23 mouse cellular contexts compared by ENCODE assay signal in genomic region chr2:68926913-68927790, GRCm38 (mm10).
DNase-seq lines count a peak whose midpoint lies in the region; ATAC-seq and TF ChIP-seq lines count a peak whose summit lies in the region.
"Had no signal": no experiment of that assay in that cellular context is flagged by ENCODE, and none has a peak within 500 bp of the region (broad histone marks: within the 10 kb centered on the region; RNA-seq: fewer than 3 reads in every experiment).

No protein-coding gene starts in this region.

- no peak overlapping the region for H3K4me2 ChIP-seq in embryonic facial prominence, embryonic 14.5 days (ENCODE audit: low read depth, low read length)
- no peak overlapping the region for H3K4me2 ChIP-seq in kidney, embryonic 15.5 days
- H3K4me2 ChIP-seq: forebrain, embryonic 12.5 days; limb, embryonic 15.5 days; liver, embryonic 15.5 days had no signal

- H3K27ac ChIP-seq in embryonic facial prominence, embryonic 14.5 days (replicated peaks; ENCODE audit: low read depth, low read length) = no peak overlapping the region
- no peak overlapping the region for H3K27ac ChIP-seq in embryonic facial prominence, embryonic 10.5 days (replicated peaks)
- H3K27ac ChIP-seq in kidney, embryonic 15.5 days = no peak overlapping the region
- no peak overlapping the region for H3K27ac ChIP-seq in ES-E14 (ENCODE audit: insufficient read depth, low read depth, low read length, poor library complexity, severe bottlenecking)
- H3K27ac ChIP-seq: forebrain, embryonic 12.5 days; gastrocnemius, adult 2 months; heart, embryonic 10.5 days; hindbrain, postnatal 0 days; limb, embryonic 15.5 days; liver, embryonic 15.5 days had no signal

- no peaks in the 10 kb centered on the region for H3K27me3 ChIP-seq in embryonic facial prominence, embryonic 14.5 days (replicated peaks; ENCODE audit: control insufficient read depth, insufficient read depth, low read length)
- H3K27me3 ChIP-seq in embryonic facial prominence, embryonic 10.5 days (replicated peaks; ENCODE audit: low read depth, poor library complexity, severe bottlenecking) = no peaks in the 10 kb centered on the region
- no peaks in the 10 kb centered on the region for H3K27me3 ChIP-seq in kidney, embryonic 15.5 days
- H3K27me3 ChIP-seq: forebrain, embryonic 12.5 days; limb, embryonic 15.5 days; liver, embryonic 15.5 days had no signal

- H3K36me3 ChIP-seq in embryonic facial prominence, embryonic 14.5 days (ENCODE audit: control insufficient read depth, insufficient read depth, low read length) = no peaks in the 10 kb centered on the region
- no peaks in the 10 kb centered on the region for H3K36me3 ChIP-seq in embryonic facial prominence, embryonic 10.5 days (replicated peaks)
- H3K36me3 ChIP-seq in kidney, embryonic 15.5 days = no peaks in the 10 kb centered on the region
- H3K36me3 ChIP-seq in ES-E14 (ENCODE audit: control insufficient read depth, insufficient read depth, low read length, poor library complexity, severe bottlenecking) = no peaks in the 10 kb centered on the region
- H3K36me3 ChIP-seq: forebrain, embryonic 12.5 days; heart, embryonic 10.5 days; limb, embryonic 15.5 days; liver, embryonic 15.5 days had no signal

- DNase-seq in embryonic facial prominence, embryonic 14.5 days (ENCODE audit: low spot score) = no peak
- no peak for DNase-seq in embryonic facial prominence, embryonic 10.5 days (ENCODE audit: low spot score)
- DNase-seq in kidney, postnatal 14 days = no peak
- no peak for DNase-seq in ES-E14 (ENCODE audit: low read depth, low spot score)
- DNase-seq in large intestine, adult 2 months (ENCODE audit: low read depth, low spot score) = peak; percentile 56
- DNase-seq in embryo, embryonic 9.5 days (ENCODE audit: extremely low spot score) = no peak
- DNase-seq in spleen, postnatal 36 days (ENCODE audit: low spot score in 2 of 2) = no peak
- DNase-seq: adrenal gland, postnatal 36 days; cerebellum, adult 9-10 months; gastrocnemius, adult 2 months; left cerebral cortex, postnatal 4 days; lung, postnatal 4 days; right cerebral cortex, postnatal 25 days; thymus, postnatal 25 days had no signal

- in situ Hi-C loops in ES-E14 (cut with MboI; ENCODE audit: low sequenced_read_pairs in 2 of 2, unreplicated experiment in 2 of 2) = no loop called here

- no peaks in the 10 kb centered on the region for H3K9me3 ChIP-seq in embryonic facial prominence, embryonic 14.5 days (ENCODE audit: control insufficient read depth, low read length)
- no peaks in the 10 kb centered on the region for H3K9me3 ChIP-seq in embryonic facial prominence, embryonic 10.5 days
- no peaks in the 10 kb centered on the region for H3K9me3 ChIP-seq in kidney, embryonic 15.5 days (replicated peaks)
- no peaks in the 10 kb centered on the region for H3K9me3 ChIP-seq in ES-E14 (ENCODE audit: control insufficient read depth, insufficient read depth, low read depth, low read length)
- H3K9me3 ChIP-seq: forebrain, embryonic 12.5 days; heart, embryonic 10.5 days; limb, embryonic 15.5 days; liver, embryonic 15.5 days had no signal

- no peak overlapping the region for H3K9ac ChIP-seq in embryonic facial prominence, embryonic 14.5 days (ENCODE audit: low read depth, low read length)
- no peak overlapping the region for H3K9ac ChIP-seq in kidney, embryonic 15.5 days
- H3K9ac ChIP-seq in ES-E14 (ENCODE audit: insufficient read depth, low read depth, low read length, poor library complexity, severe bottlenecking) = no peak overlapping the region
- H3K9ac ChIP-seq: forebrain, embryonic 12.5 days; limb, embryonic 15.5 days; liver, embryonic 15.5 days had no signal

- ATAC-seq in embryonic facial prominence, embryonic 14.5 days (ENCODE audit: low read depth) = peak; percentile 71; the same call in 1 of the 2 replicates
- ATAC-seq in kidney, embryonic 15.5 days (replicated peaks; ENCODE audit: low FRiP score) = 0 out of 2 replicates have a peak, but pooled peaks have one; percentile 69
- ATAC-seq: hindbrain, postnatal 0 days; midbrain, embryonic 16.5 days had no signal

- 80% methylated on average over 10 of the region's 10 CpGs for WGBS in embryonic facial prominence, embryonic 14.5 days
- 84% methylated on average over 10 of the region's 10 CpGs for WGBS in embryonic facial prominence, embryonic 10.5 days
- 78% methylated on average over 10 of the region's 10 CpGs for WGBS in kidney, embryonic 15.5 days
- 47% methylated on average over 10 of the region's 10 CpGs for WGBS in large intestine, adult 2 months

- no peaks in the 10 kb centered on the region; the same call in none of the 2 replicates for H3K4me1 ChIP-seq in embryonic facial prominence, embryonic 14.5 days (ENCODE audit: control insufficient read depth, insufficient read depth, low read length)
- no peaks in the 10 kb centered on the region for H3K4me1 ChIP-seq in embryonic facial prominence, embryonic 10.5 days
- H3K4me1 ChIP-seq in kidney, embryonic 15.5 days = peaks cover 7% of the 10 kb centered on the region
- H3K4me1 ChIP-seq in ES-E14 (ENCODE audit: control insufficient read depth in 2 of 2, insufficient read depth in 2 of 2, low read length in 2 of 2, poor library complexity in 1 of 2) = peaks cover 2 to 8% of the 10 kb centered on the region in 2 experiments; a peak in 2 of 4 replicates
- H3K4me1 ChIP-seq: forebrain, embryonic 12.5 days had no signal

- H3K4me3 ChIP-seq in embryonic facial prominence, embryonic 14.5 days (ENCODE audit: low read depth, low read length) = no peak overlapping the region
- H3K4me3 ChIP-seq in embryonic facial prominence, embryonic 10.5 days = no peak overlapping the region
- H3K4me3 ChIP-seq in kidney, embryonic 15.5 days (replicated peaks) = no peak overlapping the region
- H3K4me3 ChIP-seq in ES-E14 (ENCODE audit: insufficient read depth in 1 of 2, low read depth in 1 of 2, low read length in 2 of 2, poor library complexity in 1 of 2, severe bottlenecking in 1 of 2) = no peak overlapping the region
- H3K4me3 ChIP-seq: erythroblast, embryonic 14.5 days; forebrain, embryonic 12.5 days; gastrocnemius, adult 2 months; heart, embryonic 10.5 days; limb, embryonic 15.5 days; liver, embryonic 15.5 days; myocyte had no signal

TF ChIP-seq in ES-E14, 5 proteins besides CTCF, POLR2A, EP300 and RAD21:
- TF ChIP-seq MAFK (IDR thresholded peaks at IDR 0.05; ENCODE audit: insufficient read depth, low read depth, low read length) = peak; percentile 76
- TF ChIP-seq ZC3H11A (IDR thresholded peaks at IDR 0.05; ENCODE audit: borderline replicate concordance, low read depth, low read length) = no peak
- TF ChIP-seq HCFC1 (IDR thresholded peaks at IDR 0.05; ENCODE audit: borderline replicate concordance, insufficient read depth, low read length) = no peak
